Mouse (Mus musculus) WW6 (cell line): ENCODE results near the gene Fam20c.

Experiments
- DNase-seq: peaks from one replicate; pipeline ENCODE4 v3.0.0-alpha.2; 2013; ENCODE audit warnings: low read depth, low spot score

The Fam20c gene

GRCm38 (mm10) chr5:138809767-138810166 is 55.5 kb downstream of the Fam20c start:
- DNase-seq = no peak

- DNase-seq = no peak
These were observed 65.5 kb downstream of the Fam20c start, which contains the start of gene Gm5294 for GRCm38 (mm10) chr5:138819780-138820179. Gene Gm5294 (plus strand): TSS chr5:138820080.

GRCm38 (mm10) chr5:138820717-138821332 is 66.5 kb downstream of the Fam20c start:
- no peak for DNase-seq

- DNase-seq = no peak
These were observed 70.8 kb downstream of the Fam20c start for GRCm38 (mm10) chr5:138825090-138825489.

GRCm38 (mm10) chr5:138833406-138833805 is 79.1 kb downstream of the Fam20c start:
- DNase-seq = no peak

GRCm38 (mm10) chr5:138834910-138835309 is 80.6 kb downstream of the Fam20c start:
- DNase-seq = no peak

DNA sequence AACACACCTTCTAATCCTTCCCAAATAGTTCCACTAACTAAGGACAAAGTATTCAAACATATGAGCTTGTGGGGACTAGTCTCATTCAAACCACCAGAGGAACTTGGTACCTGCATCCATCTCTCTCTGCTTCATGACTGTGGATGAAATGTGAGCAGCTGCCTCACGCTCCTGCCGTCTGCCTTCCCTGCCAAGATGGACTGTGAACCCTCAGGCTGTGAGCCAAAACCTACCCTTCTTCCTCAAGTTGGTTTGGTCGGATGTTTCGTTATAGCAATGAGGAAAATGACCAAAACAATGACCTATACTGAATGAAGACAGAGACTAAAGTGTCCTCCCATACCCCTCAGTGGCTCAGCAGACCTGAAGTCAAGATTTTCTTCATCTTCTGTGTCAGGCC is 86.7 kb downstream of the Fam20c start:
- DNase-seq = no peak

DNA sequence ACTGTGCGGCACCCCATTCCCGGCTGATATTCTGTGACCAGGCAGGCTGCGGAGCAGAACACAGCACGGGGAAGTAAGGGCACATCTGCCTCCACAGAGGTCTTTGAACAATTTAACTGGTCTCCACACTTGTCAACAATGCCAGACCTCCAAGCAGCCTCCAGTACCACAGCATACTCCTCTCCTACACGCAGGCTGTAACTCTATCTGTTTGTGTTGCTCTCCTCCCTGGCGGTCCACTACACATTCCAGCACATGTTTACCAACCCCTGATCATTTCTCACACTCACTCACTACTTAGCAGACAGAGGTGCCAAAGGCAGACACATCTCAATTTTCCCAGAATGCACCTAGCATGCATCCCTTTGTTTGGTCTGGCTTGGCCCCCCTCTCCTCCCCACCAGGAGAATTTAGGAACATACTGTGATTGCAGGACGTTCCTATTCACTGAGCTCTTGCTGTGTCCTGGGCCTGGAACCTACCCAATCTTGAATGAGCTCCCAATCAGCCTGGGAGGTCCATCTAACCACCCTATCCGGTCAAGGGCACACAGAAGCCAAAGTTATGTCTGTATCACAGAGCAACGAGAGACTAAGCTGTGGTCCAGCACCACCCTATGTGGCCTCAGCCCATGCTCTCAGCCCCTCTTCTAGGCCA is 89.0 kb downstream of the Fam20c start:
- DNase-seq = no peak

- no peak for DNase-seq
These were observed 92.2 kb downstream of the Fam20c start for GRCm38 (mm10) chr5:138846506-138846905.

DNA sequence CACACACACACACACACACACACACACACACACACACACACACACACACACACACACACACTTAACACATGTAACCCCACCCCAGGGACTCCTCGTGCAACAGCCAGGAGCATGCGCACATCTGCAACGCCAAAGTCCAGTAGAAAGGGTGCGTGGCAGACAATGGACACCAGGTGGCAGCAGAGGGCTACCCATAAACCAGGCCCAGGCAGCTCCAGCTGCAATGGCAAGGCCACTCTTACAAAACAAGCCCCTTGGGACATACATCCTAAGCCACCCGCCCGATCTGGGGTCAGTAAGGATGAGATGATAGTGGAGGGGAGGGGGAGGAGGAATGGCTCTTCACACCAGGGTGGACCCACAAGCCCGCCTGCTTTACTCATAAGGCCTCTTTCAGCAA is 93.8 kb downstream of the Fam20c start:
- DNase-seq = peak; percentile 67

GRCm38 (mm10) chr5:138849682-138850461 is 95.6 kb downstream of the Fam20c start:
- DNase-seq = no peak

GRCm38 (mm10) chr5:138850462-138850844 is 96.1 kb downstream of the Fam20c start:
- no peak for DNase-seq

GRCm38 (mm10) chr5:138851296-138851780 is 97.0 kb downstream of the Fam20c start:
- no peak for DNase-seq

- DNase-seq = no peak
These were observed 97.8 kb downstream of the Fam20c start for GRCm38 (mm10) chr5:138852151-138852550.

- DNase-seq = no peak
These were observed 99.0 kb downstream of the Fam20c start for GRCm38 (mm10) chr5:138853349-138853748.

DNA sequence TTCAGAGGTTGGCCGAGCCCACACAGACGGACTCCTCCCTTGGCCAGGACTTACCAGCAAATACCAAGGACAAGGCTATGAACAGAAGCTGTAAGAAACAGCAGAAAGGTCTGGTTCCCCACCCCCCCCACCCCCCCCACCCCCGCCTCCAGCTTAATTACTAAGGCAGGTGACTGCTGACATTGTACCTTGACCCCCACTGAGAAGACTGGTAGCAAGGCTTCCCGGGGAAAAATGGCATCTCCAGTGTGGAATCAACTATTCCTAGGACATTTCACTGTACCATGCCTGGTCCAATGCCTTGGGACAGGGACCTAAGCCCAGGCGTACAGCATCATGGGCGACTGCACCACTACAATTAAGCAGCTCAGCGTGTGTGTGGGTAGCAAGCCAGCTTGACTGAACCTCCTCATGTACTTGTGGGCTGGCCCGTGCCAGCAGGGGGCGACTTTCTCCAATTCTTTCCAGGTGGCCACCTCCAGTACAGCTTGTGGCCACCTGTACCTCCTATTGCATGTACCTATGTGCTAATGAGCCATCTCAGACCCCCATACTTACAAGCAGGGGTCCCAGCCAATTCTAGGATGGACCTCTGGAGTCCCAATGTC is 102.8 kb downstream of the Fam20c start:
- peak; percentile 22 for DNase-seq

DNA sequence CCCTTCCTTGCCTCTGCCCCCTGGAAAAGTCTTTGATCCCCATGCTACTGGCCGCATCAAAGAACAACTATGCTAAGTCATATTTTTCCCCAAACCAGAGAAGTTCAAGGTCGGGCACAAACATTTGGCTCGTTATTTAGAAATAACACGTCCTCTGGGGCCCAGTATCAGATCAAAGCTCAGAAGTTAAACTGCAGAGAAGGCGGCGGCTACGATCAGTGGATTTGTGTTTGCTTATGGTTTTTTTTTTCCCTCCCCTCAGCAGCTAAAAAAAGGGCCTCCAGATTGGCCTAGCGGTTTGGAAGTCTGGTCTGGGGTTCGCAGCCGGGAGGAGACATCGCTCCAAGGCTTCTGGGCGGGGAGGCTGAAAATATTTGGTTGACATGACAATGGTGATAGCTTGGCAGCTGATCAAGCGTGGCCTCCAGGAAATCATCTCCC is 103.5 kb downstream of the Fam20c start:
- DNase-seq = no peak
